Mouse (Mus musculus): ENCODE data around the gene Med16.

DNA sequence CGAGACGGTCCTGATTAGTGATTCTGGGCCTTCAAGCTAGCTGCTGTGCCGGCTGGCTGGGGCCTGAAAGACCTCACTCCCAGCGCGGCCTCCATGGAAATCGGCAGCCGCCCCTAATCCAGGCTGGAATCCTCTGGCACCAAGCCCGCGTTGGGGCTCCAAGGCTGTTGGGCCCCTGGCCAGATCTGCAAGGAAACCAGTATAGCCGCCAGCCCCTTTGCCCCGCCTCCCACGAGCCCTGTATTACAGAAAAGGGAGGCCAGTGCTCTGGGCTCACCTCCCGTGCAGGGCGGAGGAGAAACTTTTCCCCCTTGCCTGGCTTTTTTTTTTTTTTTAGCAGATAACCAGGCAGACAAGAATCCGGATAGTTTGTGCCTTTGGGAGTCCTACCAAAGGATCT lies 55.3 kb downstream of the Med16 start:
- TF ChIP-seq ZKSCAN1 (IDR thresholded peaks at IDR 0.05; ENCODE audit: borderline replicate concordance, low read depth, low read length) (no peak), ZC3H11A (IDR thresholded peaks at IDR 0.05; ENCODE audit: low read depth, low read length) (no peak), GABPA (IDR thresholded peaks at IDR 0.05; ENCODE audit: insufficient replicate concordance, low read depth, low read length) (no peak)
